Mouse (Mus musculus) liver, embryonic 11.5 days (tissue): Measurements from ENCODE around the gene Hmgn1. TPM values are rescaled to one million over a fixed set of nuclear protein-coding genes. Genes with fewer than 3 reads are reported as not detected.

ENCODE experiments used
- polyA plus RNA-seq: library from polyadenylated mRNA; unstranded; fragments of >200 nt; fragmentation: Nextera tagmentation; extraction: Ambion mirVana; gene quantifications from 2 replicates; pipeline ENCODE4 v1.2.1, GENCODE M21; 2014

The Hmgn1 gene
- polyA plus RNA-seq, 1 experiment from 2014 or later: 450 TPM

Other genes starting within 250 kb of the Hmgn1 start
- 127 and 132 TPM in 2 replicates for gene Psmg1, start 136.8 kb downstream of the Hmgn1 start, polyA plus RNA-seq
- 46.3 and 52.0 TPM in 2 replicates for gene Brwd1, start 45.2 kb downstream of the Hmgn1 start, polyA plus RNA-seq
- gene Wrb, start 17.7 kb upstream of the Hmgn1 start, polyA plus RNA-seq: 48.3 and 53.6 TPM in 2 replicates
- gene Lca5l, start 64.5 kb upstream of the Hmgn1 start, polyA plus RNA-seq: 0.32 and 0.38 TPM in 2 replicates
- 2.0 and 6.0 TPM in 2 replicates for gene Sh3bgr, start 72.7 kb upstream of the Hmgn1 start, polyA plus RNA-seq
- gene B3galt5, start 108.1 kb upstream of the Hmgn1 start, polyA plus RNA-seq: 0.11 and 0.23 TPM in 2 replicates